Mouse (Mus musculus): ENCODE measurements around the gene Gm45717. TPM values are rescaled to one million over a fixed set of nuclear protein-coding genes. Genes with fewer than 3 reads are reported as not detected.
"Not testable (repeated sequence)": the region's sequence is repeated elsewhere in the genome, so short reads cannot be mapped to it uniquely, and the experiment has no call there.

Gene Gm45717
- total and polyA plus RNA-seq, 2 experiments from 2014 or later, result 0.38 TPM; not detected in 1

DNA sequence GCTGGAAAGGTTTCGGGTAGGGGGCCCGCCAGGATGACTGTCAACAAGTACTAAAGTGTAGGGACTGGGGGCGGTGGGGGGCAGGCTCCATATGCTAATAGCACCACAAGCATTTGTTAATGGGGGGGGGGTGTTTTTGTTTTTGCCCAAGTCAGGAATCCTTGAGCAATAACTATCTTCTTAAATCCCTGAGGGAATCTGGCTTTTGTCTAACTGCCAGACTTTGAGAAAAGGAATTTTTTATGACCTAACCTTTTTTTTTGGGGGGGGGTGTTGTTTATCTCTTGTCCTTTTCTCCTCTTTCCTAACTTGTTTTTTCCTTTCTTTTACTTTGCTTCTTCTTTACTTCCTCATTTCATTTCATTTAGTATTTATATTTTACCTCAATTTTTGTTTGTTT is 19.7 kb upstream of the Gm45717 start:
- H3K27ac ChIP-seq, result no peak overlapping the region
- H3K27me3 ChIP-seq (ENCODE audit: insufficient read depth, low read length), result no peaks in the 10 kb centered on the region
- TF ChIP-seq CTCF (IDR thresholded peaks at IDR 0.05; ENCODE audit: low read depth), result no peak
- no peaks in the 10 kb centered on the region for H3K36me3 ChIP-seq (ENCODE audit: insufficient read depth, low read length)
- no peak overlapping the region for H3K4me3 ChIP-seq (ENCODE audit: low read length)
- no peak for ATAC-seq
- no peak overlapping the region for H3K9ac ChIP-seq (replicated peaks; ENCODE audit: low read length)
- WGBS, result 24% methylated on average over 3 of the region's 3 CpGs
- DNase-seq (ENCODE audit: low spot score), result no peak
- H3K9me3 ChIP-seq (ENCODE audit: low read length), result no peaks in the 10 kb centered on the region
- H3K4me2 ChIP-seq (ENCODE audit: low read depth, low read length), result no peak overlapping the region
- no peaks in the 10 kb centered on the region for H3K4me1 ChIP-seq (ENCODE audit: insufficient read depth, low read length)

- Histone ChIP-seq H3K36me3 (ENCODE audit: insufficient read depth, low read length) (no peaks in the 10 kb centered on the region), H3K4me2 (ENCODE audit: low read depth, low read length) (no peak overlapping the region), H3K27ac (no peak overlapping the region), H3K9ac (replicated peaks; ENCODE audit: low read length) (no peak overlapping the region), H3K27me3 (ENCODE audit: insufficient read depth, low read length) (no peaks in the 10 kb centered on the region), H3K4me1 (ENCODE audit: insufficient read depth, low read length) (no peaks in the 10 kb centered on the region), H3K9me3 (ENCODE audit: low read length) (no peaks in the 10 kb centered on the region), H3K4me3 (ENCODE audit: low read length) (no peak overlapping the region)
- 14% methylated on average over 9 of the region's 9 CpGs for WGBS
- ATAC-seq, result no peak
- DNase-seq (ENCODE audit: low spot score), result no peak
- TF ChIP-seq CTCF (IDR thresholded peaks at IDR 0.05; ENCODE audit: low read depth), result no peak
Measured at GRCm38 (mm10) chr7:140974940-140975339, 19.2 kb upstream of the Gm45717 start.

GRCm38 (mm10) chr7:140973396-140974165 is 17.8 kb upstream of the Gm45717 start:
- DNase-seq (ENCODE audit: low spot score) (no peak), ATAC-seq (no peak)
- H3K27ac ChIP-seq, result no peak overlapping the region
- no peaks in the 10 kb centered on the region for H3K36me3 ChIP-seq (ENCODE audit: insufficient read depth, low read length)
- no peaks in the 10 kb centered on the region for H3K9me3 ChIP-seq (ENCODE audit: low read length)
- TF ChIP-seq CTCF (IDR thresholded peaks at IDR 0.05; ENCODE audit: low read depth), result no peak
- H3K4me3 ChIP-seq (ENCODE audit: low read length), result no peak overlapping the region
- H3K4me1 ChIP-seq (ENCODE audit: insufficient read depth, low read length), result no peaks in the 10 kb centered on the region
- no peak overlapping the region for H3K4me2 ChIP-seq (ENCODE audit: low read depth, low read length)
- H3K27me3 ChIP-seq (ENCODE audit: insufficient read depth, low read length), result no peaks in the 10 kb centered on the region
- WGBS, result 22% methylated on average over 14 of the region's 14 CpGs
- no peak overlapping the region for H3K9ac ChIP-seq (replicated peaks; ENCODE audit: low read length)

GRCm38 (mm10) chr7:140971479-140972171 is 15.9 kb upstream of the Gm45717 start:
- no peaks in the 10 kb centered on the region for H3K36me3 ChIP-seq (ENCODE audit: insufficient read depth, low read length)
- no peaks in the 10 kb centered on the region for H3K27me3 ChIP-seq (ENCODE audit: insufficient read depth, low read length)
- WGBS, result 86% methylated on average over 8 of the region's 8 CpGs
- no peak overlapping the region for H3K4me2 ChIP-seq (ENCODE audit: low read depth, low read length)
- no peak for DNase-seq (ENCODE audit: low spot score)
- no peak for ATAC-seq
- H3K4me1 ChIP-seq (ENCODE audit: insufficient read depth, low read length), result no peaks in the 10 kb centered on the region
- no peak overlapping the region for H3K9ac ChIP-seq (replicated peaks; ENCODE audit: low read length)
- H3K9me3 ChIP-seq (ENCODE audit: low read length), result no peaks in the 10 kb centered on the region
- TF ChIP-seq CTCF (IDR thresholded peaks at IDR 0.05; ENCODE audit: low read depth), result no peak
- H3K27ac ChIP-seq, result no peak overlapping the region
- no peak overlapping the region for H3K4me3 ChIP-seq (ENCODE audit: low read length)

GRCm38 (mm10) chr7:140970931-140971330 is 15.2 kb upstream of the Gm45717 start:
- Histone ChIP-seq H3K4me1 (ENCODE audit: insufficient read depth, low read length) (no peaks in the 10 kb centered on the region), H3K9ac (replicated peaks; ENCODE audit: low read length) (no peak overlapping the region), H3K4me2 (ENCODE audit: low read depth, low read length) (no peak overlapping the region), H3K27me3 (ENCODE audit: insufficient read depth, low read length) (no peaks in the 10 kb centered on the region), H3K27ac (no peak overlapping the region), H3K4me3 (ENCODE audit: low read length) (no peak overlapping the region), H3K36me3 (ENCODE audit: insufficient read depth, low read length) (no peaks in the 10 kb centered on the region), H3K9me3 (ENCODE audit: low read length) (no peaks in the 10 kb centered on the region)
- WGBS, result 53% methylated on average over 7 of the region's 7 CpGs
- no peak for TF ChIP-seq CTCF (IDR thresholded peaks at IDR 0.05; ENCODE audit: low read depth)
- no peak for DNase-seq (ENCODE audit: low spot score)
- ATAC-seq, result no peak

DNA sequence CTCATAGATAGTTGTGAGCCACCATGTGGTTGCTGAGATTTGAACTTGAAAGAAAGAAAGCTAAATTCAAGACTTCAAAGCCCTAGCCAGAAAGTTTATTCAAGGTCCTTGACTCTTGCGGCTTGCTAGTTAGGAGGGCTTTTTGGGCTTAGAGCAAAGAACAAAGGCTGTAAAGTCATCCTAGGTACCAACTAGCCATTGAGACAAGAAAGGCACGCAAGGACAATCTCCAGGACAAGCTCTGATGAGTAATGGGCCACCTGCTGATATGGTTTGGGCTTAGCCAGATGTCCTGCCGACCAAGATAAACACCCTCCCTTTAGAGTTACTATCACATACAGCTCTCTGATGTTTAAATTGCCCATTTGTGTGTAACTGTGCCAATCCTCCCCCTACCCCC is 13.0 kb upstream of the Gm45717 start:
- not testable (repeated sequence) for H3K4me1 ChIP-seq (ENCODE audit: insufficient read depth, low read length); ATAC-seq

More for the DNA sequence above, 13.0 kb upstream of the Gm45717 start:
- not testable (repeated sequence) for H3K4me3 ChIP-seq (ENCODE audit: low read length); DNase-seq (ENCODE audit: low spot score); H3K36me3 ChIP-seq (ENCODE audit: insufficient read depth, low read length); H3K27me3 ChIP-seq (ENCODE audit: insufficient read depth, low read length); H3K4me2 ChIP-seq (ENCODE audit: low read depth, low read length); H3K9me3 ChIP-seq (ENCODE audit: low read length); H3K9ac ChIP-seq (replicated peaks; ENCODE audit: low read length); H3K27ac ChIP-seq
- 34% methylated on average over 3 of the region's 3 CpGs for WGBS

Data from hindbrain, postnatal 0 days (tissue).